Mouse (Mus musculus): Measurements from ENCODE around the gene 6430548M08Rik.

The 6430548M08Rik gene

GRCm38 (mm10) chr8:120181861-120182414 lies 68.0 kb downstream of the 6430548M08Rik start:
- no peak for DNase-seq (ENCODE audit: low spot score in 2 of 2)

- peak in 1 of 2 experiments; percentile 48 for DNase-seq (ENCODE audit: low spot score in 2 of 2)
These were observed 70.4 kb downstream of the 6430548M08Rik start for GRCm38 (mm10) chr8:120184366-120184765.

DNA sequence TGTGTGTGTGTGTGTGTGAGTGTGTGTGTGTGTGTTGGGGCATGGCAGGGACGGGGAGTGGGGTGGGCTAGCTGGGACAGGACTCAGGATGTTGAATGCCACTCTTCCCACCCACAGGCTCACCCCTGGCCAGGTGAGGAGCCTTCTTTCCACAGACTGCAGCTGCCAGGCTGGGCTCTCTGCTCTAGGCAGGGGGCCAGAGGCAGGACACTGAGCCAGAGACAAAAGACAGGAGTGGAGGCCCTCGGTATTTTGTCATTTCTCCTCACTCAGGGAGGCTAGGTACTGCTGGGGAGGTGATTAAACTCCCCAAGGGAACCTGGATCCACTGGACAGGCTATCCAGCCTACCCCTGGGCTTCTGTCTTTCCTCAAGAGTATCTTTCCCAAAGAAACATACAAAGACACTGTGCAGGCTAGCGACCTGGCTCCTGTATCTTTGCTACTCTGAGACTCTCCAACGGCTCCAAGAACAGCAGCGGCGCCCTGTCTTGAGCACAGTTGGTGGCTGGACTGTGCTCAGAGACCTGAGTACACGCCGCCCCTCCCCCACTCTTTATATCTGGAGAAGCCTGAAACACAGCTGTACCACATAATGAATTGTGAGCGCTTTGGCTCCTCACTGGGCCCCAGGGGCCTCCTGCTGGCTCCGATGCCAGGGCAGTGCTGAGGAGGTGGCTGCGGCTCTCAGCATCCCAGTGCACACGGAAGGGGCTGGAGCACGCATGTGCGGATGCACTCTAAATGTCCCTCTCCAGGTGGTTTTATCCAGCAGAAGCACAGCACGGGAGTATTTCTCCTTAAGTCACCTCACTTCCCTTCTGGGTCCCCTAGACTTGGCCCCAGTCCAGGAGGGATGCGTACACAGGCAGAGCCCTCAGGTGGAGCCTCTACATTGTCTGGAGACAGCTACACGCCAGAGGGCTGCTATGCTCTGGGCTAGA lies 71.2 kb downstream of the 6430548M08Rik start:
- DNase-seq (ENCODE audit: low spot score in 2 of 2), result peak; percentile 56 to 63

GRCm38 (mm10) chr8:120186454-120186853 lies 72.5 kb downstream of the 6430548M08Rik start:
- DNase-seq (ENCODE audit: low spot score in 2 of 2), result peak; percentile 81 to 83

DNA sequence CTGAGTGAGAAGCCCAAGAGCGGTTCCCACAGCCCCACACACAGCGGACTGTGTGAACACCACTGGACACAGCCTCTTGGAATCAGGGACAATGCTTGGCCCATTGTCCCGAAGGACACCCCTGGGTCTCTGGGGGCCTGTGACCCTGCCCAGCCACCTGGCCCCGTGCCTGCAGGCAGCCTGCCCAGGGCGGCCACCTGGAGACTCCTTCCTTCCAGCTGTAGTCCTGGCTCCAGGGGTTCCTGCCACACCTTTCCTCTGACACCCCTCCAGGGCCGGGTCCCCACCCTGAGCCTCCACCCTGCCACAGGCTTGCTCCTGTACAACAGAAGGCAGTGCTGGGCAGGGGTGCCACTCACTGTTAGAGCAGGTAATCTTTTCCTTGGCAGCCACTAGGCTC lies 74.6 kb downstream of the 6430548M08Rik start:
- DNase-seq (ENCODE audit: low spot score in 2 of 2), result peak; percentile 83 to 88

DNA sequence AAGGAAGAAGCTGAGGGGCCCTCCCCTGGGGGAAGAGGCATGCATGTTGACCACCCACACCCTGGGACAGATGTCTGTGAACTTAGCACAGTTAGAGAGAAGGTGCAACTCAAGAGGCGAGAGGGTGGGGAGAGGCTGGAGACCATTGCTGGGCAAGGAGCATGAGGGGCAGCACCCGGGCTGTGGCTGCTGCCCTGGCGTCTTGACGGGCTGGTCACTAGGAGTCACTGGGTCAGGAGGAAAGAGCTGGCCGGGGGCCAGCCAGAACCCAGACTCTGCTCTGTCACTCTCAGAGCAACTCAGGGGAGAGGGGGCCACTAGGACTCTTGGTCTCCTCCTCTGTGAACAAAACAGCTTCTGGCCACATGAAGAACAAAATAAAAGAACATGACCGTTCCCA lies 75.5 kb downstream of the 6430548M08Rik start:
- no peak for DNase-seq (ENCODE audit: low spot score in 2 of 2)

DNA sequence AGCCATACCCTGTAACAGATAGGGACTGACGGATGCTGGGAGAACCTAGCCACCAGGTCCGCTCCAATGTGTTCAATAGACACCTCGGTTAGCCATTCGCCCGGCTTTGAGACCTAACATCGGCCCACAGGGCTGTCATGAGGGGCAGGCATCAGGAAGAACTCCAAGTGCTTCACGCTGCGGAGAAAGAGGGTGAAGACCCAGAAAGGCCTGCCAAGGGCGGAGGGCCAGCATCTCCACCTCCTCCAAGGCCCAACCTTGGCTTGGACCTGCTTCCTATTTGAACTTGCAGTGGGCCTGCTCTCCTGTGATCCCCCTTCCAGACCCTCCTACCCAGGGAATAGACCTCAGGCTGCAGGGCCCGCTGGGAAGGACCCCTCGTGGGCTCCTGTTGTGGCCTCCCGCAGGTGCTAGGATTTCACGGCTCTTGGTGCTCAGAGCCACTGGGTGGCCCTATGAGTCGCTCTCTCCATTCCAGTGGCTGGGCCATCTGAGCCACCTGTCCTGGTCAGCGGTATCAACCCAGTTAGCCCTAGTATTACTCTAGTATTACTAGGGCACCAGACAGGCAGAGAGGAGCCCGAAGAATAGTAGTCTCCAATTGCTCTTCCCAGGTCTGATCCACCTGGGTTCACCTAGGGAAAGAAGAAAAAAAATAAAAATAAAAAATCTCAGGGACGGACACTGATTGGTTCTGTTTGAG lies 76.3 kb downstream of the 6430548M08Rik start:
- DNase-seq (ENCODE audit: low spot score in 2 of 2), result no peak

DNA sequence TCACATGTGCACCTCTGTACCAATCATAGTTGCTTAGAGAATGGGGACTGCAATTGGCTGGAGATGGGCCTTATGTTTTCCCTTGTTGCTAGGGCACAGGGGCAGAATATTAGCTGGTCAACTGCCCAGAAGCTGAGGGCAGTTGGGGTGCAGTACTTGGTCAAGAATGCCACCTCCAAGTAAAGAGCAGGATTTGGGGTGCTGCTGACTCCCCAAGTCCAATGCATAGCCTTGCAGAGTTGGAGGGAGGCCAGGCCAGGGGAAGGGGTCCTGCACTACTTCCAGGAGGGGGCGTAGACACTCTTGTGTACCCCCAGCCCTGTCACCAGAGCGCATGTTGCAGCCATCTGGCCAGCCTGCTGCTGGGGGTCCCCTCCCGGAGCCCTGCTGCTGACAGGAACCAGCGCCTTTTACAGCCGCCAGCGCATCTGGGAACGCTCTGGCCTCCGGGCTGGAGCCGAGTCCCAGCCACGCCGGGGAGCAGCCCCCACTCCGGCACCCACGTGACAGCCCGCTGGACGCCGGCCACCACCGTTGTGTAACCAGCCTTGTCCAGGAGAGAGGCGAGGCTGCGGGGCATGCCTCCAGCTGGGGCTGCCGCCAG lies 77.0 kb downstream of the 6430548M08Rik start:
- DNase-seq (ENCODE audit: low spot score in 2 of 2), result peak; percentile 93 to 95

- DNase-seq (ENCODE audit: low spot score in 2 of 2), result no peak
These were observed 77.7 kb downstream of the 6430548M08Rik start for GRCm38 (mm10) chr8:120191633-120192032.

- DNase-seq (ENCODE audit: low spot score in 2 of 2), result no peak
These were observed 78.2 kb downstream of the 6430548M08Rik start for GRCm38 (mm10) chr8:120192118-120192517.

DNA sequence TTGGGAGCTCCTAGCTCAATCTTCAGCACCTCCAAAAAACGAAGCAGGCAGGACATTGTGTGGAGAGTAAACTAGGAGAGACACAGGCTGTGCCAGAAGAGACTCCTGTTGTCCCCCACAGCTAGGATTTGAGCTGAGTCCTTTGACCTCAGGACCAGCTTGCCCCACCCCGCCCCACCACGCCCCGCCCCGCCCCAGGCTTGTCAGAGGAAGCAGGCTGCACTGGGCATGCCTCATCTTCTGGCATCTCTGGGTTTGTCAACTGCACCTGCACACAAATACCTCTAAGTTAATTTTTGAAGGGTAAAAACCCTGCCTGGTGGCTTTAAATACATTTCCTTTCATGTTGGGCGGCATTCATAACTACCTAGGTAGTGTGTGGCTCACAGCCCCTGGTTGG lies 87.4 kb downstream of the 6430548M08Rik start:
- DNase-seq (ENCODE audit: low spot score in 2 of 2), result no peak

- no peak for DNase-seq (ENCODE audit: low spot score in 2 of 2)
These were observed 88.6 kb downstream of the 6430548M08Rik start for GRCm38 (mm10) chr8:120202546-120202945.

DNA sequence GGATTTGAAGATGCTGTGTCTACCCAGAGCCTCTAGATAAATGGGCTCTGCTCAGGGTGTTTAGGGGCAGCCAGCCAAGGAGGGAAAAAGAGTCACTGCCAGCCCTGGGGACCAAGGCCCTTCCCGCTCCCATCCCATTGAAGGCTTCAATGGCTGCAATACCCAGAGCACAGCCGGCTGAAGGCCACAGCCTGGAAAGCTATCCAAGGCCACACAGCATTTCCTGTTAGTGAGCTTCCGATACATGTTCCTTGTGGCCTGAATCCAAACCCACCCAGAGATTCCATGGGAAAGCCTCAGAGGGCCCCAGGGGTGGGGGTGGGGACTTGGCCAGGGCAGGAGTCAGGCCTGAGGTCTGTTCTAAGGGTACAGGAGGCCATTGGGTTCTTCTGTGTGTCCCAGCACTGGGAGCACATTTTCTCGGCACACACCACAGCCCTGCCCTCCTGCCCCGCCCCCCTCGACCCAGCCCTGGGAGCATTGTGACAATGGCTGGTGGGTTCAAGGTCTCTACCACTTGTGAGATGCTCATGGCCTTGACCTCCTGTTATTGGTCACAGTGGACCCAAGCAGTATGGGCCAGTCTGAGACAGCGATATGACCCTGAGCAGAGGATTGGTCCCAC lies 90.9 kb downstream of the 6430548M08Rik start:
- peak; percentile 79 to 91 for DNase-seq (ENCODE audit: low spot score in 2 of 2)

- DNase-seq (ENCODE audit: low spot score in 2 of 2), result no peak
These were observed 92.0 kb downstream of the 6430548M08Rik start for GRCm38 (mm10) chr8:120205916-120206315.

DNA sequence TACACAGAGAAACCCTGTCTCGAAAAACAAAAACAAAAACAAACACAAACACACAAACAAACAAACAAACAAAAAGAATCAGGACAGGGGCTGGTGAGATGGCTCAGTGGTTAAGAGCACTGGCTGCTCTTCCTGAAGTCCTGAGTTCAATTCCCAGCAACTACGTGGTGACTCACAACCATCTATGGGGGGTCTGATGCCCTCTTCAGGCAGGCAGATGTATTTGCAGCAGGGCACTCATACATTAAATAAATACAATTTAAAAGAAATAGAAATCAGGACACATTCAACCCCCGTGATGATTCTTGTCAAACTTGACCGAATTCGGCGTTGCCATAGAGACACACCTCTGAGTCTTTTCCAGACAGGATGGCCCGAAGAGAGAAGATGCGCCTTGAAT lies 93.4 kb downstream of the 6430548M08Rik start:
- DNase-seq (ENCODE audit: low spot score in 2 of 2), result no peak

DNA sequence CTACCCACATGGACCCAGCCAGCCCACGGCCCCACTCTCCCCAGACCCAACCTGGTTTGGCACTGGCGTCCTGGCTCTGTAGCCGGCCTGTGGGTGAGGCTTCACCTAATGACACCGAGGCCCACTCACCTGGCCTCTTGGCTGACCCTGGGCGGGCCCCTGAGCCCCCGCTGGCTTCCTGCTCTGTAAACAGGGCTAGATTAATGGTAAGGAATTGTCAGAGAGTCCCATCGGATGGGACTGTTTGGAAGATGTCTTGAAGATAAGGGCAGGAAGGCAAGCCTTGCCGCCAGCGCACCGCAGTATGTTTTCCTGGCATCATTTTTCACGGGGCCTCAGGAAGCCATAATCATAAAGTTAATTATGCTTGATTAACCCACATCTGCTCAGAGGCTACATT lies 94.2 kb downstream of the 6430548M08Rik start:
- no peak for DNase-seq (ENCODE audit: low spot score in 2 of 2)

- no peak for DNase-seq (ENCODE audit: low spot score in 2 of 2)
These were observed 97.4 kb downstream of the 6430548M08Rik start for GRCm38 (mm10) chr8:120211345-120211744.

- no peak for DNase-seq (ENCODE audit: low spot score in 2 of 2)
These were observed 98.6 kb downstream of the 6430548M08Rik start for GRCm38 (mm10) chr8:120212596-120212995.

- no peak for DNase-seq (ENCODE audit: low spot score in 2 of 2)
These were observed 99.3 kb downstream of the 6430548M08Rik start for GRCm38 (mm10) chr8:120213229-120213628.

DNA sequence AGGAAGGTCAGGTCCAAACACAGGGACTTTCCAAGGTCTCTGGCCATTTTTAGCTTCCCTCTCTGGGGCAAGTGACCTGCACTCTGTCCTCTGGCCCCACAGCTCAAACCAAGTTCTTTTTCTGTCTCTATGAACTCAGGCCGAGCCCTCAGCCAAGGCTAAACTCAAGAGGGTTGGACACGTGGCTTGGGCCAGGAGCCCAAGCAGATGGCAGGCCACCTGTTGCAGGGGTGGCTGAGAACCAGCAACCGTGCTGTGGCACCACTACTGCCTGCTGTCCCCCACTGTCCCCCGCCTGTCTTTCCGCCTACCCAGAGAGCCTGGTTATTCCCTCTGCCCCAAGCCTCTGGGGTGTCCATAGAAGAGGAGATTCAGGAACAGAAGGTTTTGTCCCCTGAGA lies 100.0 kb downstream of the 6430548M08Rik start:
- peak in 1 of 2 experiments; percentile 83 for DNase-seq (ENCODE audit: low spot score in 2 of 2)
